Mouse (Mus musculus) hindlimb bud, embryonic 11.5 days (tissue): Measurements from ENCODE around the gene Plxnc1.

Experiments used
- DNase-seq: peaks from one replicate; pipeline ENCODE4 v3.0.0-alpha.2; 2012; ENCODE audit warnings: low read depth, low spot score; ENCODE audit errors: extremely low spot score

Gene Plxnc1

DNA sequence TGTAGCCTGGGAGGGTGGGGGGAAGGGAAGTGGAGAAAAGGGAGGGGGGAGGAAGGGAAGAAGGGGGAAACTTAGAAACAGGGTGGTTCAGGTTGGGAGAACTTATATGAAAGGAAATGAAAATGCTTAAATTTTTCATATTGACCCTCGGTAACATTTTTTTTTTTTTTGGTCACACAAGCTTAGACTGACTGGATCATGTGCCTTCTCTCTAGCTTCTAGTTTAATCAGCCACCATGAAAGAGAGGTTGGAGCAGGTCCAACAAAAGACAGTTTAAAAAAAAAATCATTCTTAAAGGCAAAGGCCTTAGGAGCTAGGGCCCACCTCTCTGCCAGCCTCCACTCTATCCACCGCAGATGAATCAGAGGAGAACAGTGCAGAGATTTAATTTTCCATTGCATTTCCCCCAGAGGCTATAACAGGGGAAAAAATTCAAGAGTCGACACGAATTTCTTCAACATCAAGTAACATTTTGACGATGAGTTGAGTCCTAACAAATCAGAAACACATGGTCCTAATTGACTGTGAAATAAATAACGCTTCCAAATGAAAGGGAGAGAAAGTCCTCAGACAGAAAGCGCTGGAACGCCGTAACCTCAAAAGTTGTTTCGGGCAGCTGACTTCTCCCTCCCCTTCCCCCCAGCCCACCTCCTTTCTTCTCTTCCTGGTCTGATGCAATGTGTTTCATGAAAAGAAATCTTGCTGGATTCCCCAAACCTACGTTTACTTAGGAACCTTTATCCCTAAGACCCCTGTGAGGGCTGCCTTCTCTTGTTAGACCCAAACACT lies 120.5 kb downstream of the Plxnc1 start:
- peak; percentile 60 for DNase-seq

- no peak for DNase-seq
Measured at GRCm38 (mm10) chr10:94818781-94819665, 125.6 kb downstream of the Plxnc1 start.

DNA sequence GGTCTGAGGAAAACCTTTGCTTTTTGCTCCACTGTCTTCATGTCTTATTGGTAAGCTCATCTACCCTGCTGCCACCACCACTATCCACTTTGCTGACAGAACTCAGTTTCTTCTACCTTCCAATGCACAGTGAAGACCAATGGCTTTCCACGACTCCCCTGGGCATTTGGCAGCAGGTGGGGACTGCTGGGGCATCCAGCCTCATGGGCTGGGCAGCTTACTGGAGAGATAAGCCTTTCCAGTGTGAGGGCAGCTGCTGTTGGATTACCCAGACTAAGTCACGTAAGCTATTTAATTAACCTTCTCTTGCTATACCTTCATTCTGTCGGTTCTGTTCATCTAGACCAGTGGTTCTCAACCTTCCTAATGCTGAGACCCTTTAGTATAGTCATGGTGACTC lies 126.5 kb downstream of the Plxnc1 start:
- DNase-seq: no peak

GRCm38 (mm10) chr10:94811907-94812851 lies 132.5 kb downstream of the Plxnc1 start:
- DNase-seq: no peak

DNA sequence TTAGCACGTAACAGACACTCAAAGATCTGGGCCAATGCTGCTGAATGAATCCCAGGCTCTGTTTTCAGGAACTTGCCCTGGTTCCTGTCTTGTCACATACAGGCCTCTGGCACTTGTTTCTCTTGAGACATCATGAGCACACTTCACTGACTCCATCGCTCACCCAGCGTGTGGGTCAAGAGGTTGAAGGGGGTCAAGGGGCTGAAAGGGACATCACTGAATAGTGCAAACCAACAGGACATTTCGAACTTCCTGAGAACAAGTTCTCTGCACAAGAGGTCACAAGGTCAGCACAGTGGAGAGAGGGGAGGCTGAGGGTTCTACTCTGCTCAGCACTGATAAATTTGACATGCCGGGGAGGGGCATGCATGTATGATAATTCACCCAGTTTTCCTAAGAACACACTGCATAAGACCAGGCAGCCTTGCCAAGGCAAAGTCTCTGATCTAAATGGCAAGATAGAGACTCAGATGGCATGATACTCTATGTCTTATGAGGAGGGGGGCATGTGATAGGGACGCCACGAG lies 134.6 kb downstream of the Plxnc1 start:
- DNase-seq: no peak

- DNase-seq: no peak
Measured at GRCm38 (mm10) chr10:94808275-94808674, 136.4 kb downstream of the Plxnc1 start.

GRCm38 (mm10) chr10:94807323-94807722 lies 137.3 kb downstream of the Plxnc1 start:
- no peak for DNase-seq

DNA sequence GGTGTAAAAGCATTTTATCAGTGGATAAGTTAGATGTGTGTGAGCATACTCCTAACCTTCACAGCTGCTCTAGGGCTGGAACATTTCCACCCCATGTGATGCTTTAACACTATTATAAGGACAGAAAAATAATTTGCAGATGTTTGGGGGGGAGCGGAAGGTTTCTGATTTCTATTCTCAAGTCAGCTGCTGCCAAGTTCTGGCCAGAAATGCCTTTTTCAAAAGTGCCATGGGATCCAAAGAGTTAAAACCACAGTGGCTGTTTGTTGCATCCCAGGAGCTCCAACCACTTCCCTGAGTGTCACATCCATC lies 139.8 kb downstream of the Plxnc1 start:
- no peak for DNase-seq

DNA sequence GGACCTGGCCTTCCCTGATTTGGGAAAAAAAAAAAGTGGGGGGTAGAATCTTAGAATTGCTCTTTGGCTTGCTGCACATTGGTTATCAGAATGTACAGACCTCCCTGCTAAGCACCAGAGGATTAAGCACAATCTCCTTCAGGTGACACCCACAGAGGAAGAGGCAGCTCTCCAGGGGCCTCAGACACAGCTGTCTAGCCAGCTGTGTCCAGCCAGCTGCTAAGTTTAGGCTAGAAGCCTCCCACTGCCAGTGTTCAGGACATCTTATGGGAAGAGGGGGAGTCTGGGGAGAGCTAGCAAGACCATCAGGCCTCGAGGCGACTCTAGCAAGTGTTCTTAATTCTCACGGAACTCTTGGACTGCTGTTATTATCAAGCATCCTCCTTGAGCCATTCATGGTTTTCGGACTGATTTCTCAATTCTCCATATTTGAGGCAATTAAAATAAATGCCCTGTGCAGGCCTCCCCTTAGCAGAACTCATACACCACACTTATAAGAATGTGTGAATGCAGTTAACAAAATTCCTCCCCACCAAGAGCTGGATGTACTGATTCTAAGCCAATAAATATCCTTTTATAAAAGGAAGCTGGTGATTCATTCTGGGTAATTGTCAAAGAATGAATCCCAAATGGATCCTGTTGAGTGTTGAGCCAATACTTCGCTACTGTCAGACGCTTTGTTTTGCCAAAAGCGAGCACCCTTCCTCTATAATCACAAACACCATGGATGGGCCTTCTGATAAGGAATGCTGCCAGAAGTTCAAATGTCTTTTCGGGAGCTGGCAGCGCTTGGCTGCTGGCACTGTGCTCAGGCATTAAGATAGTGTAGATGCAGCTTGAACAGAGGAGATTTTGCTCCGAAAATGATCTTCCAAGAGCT lies 140.4 kb downstream of the Plxnc1 start:
- DNase-seq: no peak

DNA sequence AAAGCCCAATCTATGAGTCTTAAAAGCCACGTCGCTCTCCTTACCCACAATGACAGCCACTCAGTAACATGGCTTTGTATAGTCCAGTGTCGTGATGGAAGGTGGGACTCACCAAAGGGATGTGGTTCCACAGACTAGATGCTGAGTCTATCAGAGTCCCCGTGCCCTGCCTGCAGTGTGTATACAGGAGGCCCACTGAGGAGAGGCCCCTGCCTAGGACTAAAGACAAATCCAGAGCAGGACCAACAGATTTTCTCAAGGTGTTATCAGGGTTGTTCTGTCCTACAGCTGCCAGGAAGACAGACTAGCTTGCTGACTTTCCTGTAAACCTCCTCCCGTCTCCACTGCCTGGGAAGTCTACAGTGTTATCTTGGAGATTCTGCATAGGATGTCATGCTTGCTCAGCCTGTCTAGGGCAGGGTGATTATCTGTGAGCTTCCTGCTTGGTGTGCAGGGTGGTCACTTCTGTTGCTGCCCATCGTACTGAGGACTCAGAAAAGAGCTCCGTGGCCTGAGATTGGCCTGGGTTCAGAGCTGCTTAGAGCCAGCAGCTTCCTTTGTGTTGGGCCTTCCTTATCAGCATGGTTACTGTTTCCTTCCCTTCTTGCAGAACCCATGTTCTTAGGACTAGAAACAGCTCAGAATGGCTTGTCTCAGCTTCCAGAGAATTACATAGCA lies 143.8 kb downstream of the Plxnc1 start:
- DNase-seq: no peak

DNA sequence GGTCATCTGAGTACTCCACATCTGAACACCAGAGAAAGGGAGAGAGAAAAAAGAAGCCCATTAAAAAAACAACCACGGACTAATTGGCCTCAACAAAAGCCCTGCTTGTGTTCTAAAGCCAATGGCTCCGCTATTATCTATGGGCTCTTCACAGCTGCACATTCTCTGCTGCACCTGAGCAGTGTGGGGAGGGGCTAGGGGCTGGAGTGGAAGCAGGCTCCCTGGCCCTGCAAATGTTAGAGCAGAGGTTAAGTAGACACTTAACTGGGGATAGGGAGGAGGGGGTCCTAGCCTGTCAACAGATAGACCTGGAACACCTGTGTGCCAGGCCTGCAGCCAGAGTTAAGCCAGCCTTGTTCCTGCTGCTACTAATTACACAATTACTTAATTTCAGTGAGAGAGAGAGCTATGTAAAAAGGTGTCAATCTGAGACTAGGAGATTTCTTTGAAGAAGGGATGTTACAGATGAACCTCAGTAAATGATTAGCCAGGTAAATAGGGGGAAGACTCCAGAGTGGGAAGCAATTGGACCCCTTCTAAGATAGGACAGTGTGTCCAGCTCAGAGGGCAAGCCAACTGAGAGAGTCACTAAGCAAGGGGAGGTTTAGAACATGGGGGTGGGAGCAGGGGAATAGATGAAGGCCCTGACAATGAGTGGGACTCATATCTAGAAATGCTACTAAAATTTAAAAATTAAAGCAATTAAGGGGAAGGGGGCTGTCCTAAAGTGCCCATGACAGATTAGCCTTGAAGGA lies 145.0 kb downstream of the Plxnc1 start:
- DNase-seq: no peak

GRCm38 (mm10) chr10:94798128-94798527 lies 146.5 kb downstream of the Plxnc1 start:
- DNase-seq: no peak

DNA sequence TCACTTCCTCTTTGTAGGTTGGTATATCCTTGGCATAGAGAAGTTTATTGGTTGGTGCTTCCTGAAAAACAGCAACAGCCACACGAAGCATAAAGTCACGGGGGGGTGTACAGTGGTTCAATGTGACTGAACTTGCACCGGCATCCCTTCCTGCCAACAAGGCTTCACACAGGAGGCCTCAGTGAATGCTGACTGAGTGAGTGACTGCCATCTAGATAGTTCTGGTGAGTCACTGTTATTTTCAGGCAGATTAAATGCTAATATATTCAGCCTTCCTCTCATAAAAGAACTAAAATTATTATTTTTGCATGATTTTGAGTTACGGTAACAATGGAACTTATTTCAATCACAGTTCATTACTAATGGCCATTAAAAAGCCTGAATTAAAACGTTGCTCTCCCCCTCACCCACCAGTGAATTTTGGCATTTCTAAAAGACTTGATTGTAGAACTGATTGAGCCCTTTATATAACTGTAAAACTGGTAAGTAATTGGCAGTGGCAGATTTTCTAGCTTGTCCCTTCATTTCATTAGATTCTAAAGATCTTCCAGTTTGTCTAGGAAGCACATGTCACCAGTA lies 149.9 kb downstream of the Plxnc1 start:
- DNase-seq: no peak

DNA sequence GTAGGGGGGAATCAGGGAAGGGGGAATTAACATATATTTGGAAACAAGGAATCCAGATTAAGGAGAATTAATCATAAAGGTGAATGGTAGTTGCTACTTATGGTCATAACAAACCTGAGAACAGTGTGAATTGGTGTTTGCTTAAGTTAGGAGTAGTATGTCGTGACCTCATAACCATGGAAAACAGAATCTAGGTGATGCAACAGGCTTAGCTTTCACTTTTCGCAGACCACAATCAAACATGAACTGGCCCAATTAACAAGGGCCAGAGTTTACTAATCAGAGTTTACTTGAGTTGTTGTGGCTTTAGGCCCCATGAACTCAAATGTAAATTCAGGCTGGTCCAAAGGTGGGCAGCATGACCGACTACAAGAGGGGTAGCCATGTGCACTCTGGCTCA lies 150.7 kb downstream of the Plxnc1 start:
- DNase-seq: no peak

DNA sequence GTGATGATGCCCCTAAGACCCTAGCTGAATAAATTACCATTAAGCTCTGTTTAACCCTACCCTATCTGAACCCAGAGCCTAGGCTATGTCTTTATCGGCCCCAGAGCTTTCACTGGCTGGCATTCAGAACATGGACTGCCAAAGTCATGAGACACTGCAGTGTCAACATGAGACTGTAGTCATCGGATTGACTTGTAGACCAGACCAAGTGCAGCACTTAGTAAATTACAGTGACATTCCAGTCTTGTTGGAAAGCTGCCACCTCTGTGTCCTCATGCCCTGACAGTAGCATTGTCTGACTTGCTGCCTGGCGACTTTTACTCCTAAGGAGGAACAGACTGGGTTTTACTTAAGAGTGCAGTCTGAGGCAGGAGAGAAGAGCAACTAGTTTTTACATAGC lies 155.4 kb downstream of the Plxnc1 start:
- DNase-seq: no peak

DNA sequence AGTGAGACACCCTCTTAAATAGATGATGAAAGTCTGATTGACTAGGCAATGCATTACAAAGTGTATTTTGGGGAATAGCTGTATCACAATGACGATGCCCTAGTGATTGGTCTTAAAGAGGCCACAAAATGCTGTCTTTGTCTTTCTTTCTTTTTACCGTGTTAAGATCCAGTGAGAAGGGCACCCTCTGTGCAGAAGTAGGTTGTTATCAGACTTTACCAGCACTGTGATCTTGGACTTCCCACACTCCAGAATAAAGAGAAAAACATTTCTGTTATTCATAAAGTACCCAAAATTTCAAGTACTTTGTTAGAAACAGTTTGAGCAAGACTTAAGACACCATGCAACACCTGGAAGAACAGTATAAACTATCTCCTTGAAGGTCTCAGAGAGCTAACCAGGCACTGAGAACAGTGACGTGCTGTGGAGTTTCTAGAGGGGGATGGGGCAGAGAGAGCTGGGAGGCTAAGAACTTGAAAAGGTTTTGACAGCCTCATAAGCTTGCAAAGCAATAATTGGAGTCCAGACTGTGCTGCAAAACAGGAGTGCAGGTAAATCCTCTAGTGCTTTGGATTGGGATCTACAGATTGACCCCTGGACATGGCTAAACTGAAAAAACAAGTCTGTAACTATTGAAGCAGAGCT lies 163.9 kb downstream of the Plxnc1 start:
- no peak for DNase-seq

DNA sequence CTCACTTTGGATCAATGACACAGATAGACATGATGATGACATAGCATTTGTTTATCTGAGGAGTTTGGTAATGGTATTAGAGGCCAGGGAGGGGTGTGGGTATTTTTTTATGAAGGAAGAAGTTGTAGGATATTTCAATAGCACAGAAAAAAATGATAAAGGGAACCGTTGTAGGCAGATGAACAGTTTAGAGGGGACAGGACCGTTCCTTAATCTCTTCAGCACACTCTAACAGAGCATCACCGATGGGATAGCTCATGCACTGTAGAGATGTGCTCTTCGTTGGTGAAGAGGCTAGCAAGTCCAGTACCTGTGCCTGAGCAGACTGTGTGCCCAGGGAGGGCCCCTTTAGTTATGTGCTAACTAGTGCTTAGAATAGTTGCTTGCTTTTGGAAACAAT lies 165.3 kb downstream of the Plxnc1 start:
- DNase-seq: no peak

GRCm38 (mm10) chr10:94777576-94777975 lies 167.1 kb downstream of the Plxnc1 start:
- DNase-seq: no peak
